Mouse (Mus musculus): ENCODE measurements around the gene Hvcn1. TPM values are rescaled to one million over a fixed set of nuclear protein-coding genes. Genes with fewer than 3 reads are reported as not detected.

Hvcn1 gene
- polyA plus RNA-seq, 1 experiment from 2014 or later: 1.8 TPM

DNA sequence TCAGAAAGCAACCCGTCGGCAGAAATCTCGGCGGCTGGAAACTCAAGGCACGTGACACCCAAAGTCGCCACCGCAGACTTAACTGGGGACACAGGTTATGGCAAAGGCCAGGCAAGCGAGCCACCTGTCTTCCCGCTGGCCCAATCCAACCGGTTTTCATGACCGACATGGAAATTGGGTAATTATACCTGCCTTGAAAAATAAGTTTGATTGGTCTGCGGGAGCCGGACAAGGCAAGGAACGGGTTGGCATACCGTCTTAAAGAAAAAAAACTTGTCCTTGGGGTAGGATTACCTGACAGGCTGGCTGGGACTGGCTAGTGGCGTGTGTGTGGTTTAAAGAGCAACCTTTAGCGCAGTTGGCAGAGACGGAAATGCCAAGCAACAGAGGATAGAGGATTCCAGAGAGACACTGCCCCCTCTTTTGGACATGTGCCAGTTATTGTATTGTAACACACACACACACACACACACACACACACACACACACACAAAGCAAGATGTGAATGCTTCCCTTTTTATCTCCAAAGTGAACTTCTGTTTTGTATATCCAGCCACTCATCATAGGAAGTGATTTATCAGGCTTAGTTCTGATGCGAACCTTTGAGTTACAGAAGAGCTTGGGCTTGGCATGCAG lies 74.3 kb downstream of the Hvcn1 start:
- no peaks in the 10 kb centered on the region for H3K36me3 ChIP-seq
- ATAC-seq (ENCODE audit: low FRiP score): no peak
- no peaks in the 10 kb centered on the region for H3K9me3 ChIP-seq
- no peaks in the 10 kb centered on the region; the same call in 1 of the 2 replicates for H3K27me3 ChIP-seq
- 46% methylated on average over 19 of the region's 19 CpGs for WGBS
- H3K27ac ChIP-seq: no peak overlapping the region
- peak overlapping the region; percentile 23; the same call in 1 of the 2 replicates for H3K4me2 ChIP-seq
- no peak overlapping the region for H3K4me3 ChIP-seq
- H3K9ac ChIP-seq: no peak overlapping the region
- H3K4me1 ChIP-seq (replicated peaks): peaks cover 15% of the 10 kb centered on the region

GRCm38 (mm10) chr5:122283828-122284182 lies 77.2 kb downstream of the Hvcn1 start:
- ATAC-seq (ENCODE audit: low FRiP score): no peak
- Histone ChIP-seq H3K9ac (no peak overlapping the region), H3K4me1 (replicated peaks) (peaks cover 27% of the 10 kb centered on the region), H3K36me3 (peaks cover 10% of the 10 kb centered on the region; the same call in 1 of the 2 replicates), H3K9me3 (no peaks in the 10 kb centered on the region), H3K27ac (no peak overlapping the region), H3K4me2 (peak overlapping the region; percentile 99; the same call in 1 of the 2 replicates), H3K4me3 (peak overlapping the region; percentile 94), H3K27me3 (no peaks in the 10 kb centered on the region; the same call in 1 of the 2 replicates)
- 35% methylated on average over 2 of the region's 2 CpGs for WGBS

DNA sequence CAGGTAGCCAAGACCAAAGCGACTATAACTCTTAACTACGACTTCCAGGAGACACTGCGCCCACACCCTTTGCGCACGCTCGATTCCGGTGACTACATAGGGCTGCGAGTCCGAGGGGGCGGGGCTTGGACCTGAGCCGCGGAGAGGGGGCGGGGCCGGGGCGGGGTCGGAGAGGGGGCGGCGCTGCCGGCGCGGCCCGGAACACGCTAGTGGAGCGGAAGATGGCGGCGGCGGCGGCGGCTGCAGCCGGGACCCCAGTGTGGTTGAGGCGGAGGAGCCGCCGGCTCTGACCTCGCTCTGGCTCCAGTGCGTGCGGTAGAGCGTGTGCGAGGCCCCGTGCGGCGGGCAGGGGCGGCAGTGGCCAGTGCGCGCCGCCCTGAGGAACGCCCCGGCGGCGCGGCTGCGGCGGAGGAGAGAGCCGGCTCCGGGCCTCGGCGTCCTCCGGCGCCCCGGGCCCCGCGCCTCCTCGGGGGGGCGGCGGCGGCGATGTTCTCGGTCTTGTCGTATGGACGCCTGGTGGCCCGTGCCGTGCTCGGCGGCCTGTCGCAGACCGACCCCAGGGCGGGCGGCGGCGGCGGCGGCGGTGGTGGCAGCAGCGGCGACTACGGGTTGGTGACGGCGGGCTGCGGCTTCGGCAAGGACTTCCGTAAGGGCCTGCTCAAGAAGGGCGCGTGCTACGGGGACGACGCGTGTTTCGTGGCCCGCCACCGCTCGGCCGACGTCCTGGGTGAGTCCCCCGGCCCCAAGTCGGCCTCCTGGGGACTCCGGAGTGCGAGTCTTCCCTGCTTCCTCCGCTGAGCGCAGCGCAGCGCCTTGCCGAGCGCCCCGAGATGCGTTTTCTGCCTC lies 77.8 kb downstream of the Hvcn1 start, which contains the start of gene Pptc7:
Pptc7 (plus strand) TSS at position 183 of the 846 bp plus-strand sequence.
- H3K4me3 ChIP-seq: peak within 1 kb of the TSS; percentile 94
- peak; percentile 94 for ATAC-seq (ENCODE audit: low FRiP score)
- peak within 1 kb of the TSS; percentile 99 for H3K4me2 ChIP-seq
- peaks cover 27% of the 10 kb centered on the region for H3K4me1 ChIP-seq (replicated peaks)
- no peaks in the 10 kb centered on the region for H3K9me3 ChIP-seq
- peaks cover 10% of the 10 kb centered on the region; the same call in 1 of the 2 replicates for H3K36me3 ChIP-seq
- peak within 1 kb of the TSS; percentile 93 for H3K9ac ChIP-seq
- no peaks in the 10 kb centered on the region; the same call in 1 of the 2 replicates for H3K27me3 ChIP-seq
- peak within 1 kb of the TSS; percentile 94 for H3K27ac ChIP-seq
- under 1% methylated on average over 98 of the region's 114 CpGs for WGBS

GRCm38 (mm10) chr5:122285029-122285766 lies 78.6 kb downstream of the Hvcn1 start:
- Histone ChIP-seq H3K27me3 (no peaks in the 10 kb centered on the region; the same call in 1 of the 2 replicates), H3K4me1 (replicated peaks) (peaks cover 27% of the 10 kb centered on the region), H3K4me3 (peak overlapping the region; percentile 94), H3K9me3 (no peaks in the 10 kb centered on the region), H3K27ac (peak overlapping the region; percentile 94), H3K36me3 (peaks cover 17% of the 10 kb centered on the region; the same call in 1 of the 2 replicates), H3K4me2 (peak overlapping the region; percentile 99), H3K9ac (peak overlapping the region; percentile 93)
- 1% methylated on average over 34 of the region's 34 CpGs for WGBS
- peak; percentile 37 for ATAC-seq (ENCODE audit: low FRiP score)

- no peak for ATAC-seq (ENCODE audit: low FRiP score)
- 51% methylated on average over 7 of the region's 7 CpGs for WGBS
- Histone ChIP-seq H3K36me3 (peaks cover 17% of the 10 kb centered on the region; the same call in 1 of the 2 replicates), H3K9ac (peak overlapping the region; percentile 93), H3K27me3 (no peaks in the 10 kb centered on the region), H3K9me3 (no peaks in the 10 kb centered on the region), H3K4me1 (replicated peaks) (peaks cover 24% of the 10 kb centered on the region), H3K4me3 (peak overlapping the region; percentile 94), H3K4me2 (peak overlapping the region; percentile 99), H3K27ac (no peak overlapping the region)
Measured at GRCm38 (mm10) chr5:122285767-122286150, 79.2 kb downstream of the Hvcn1 start.

DNA sequence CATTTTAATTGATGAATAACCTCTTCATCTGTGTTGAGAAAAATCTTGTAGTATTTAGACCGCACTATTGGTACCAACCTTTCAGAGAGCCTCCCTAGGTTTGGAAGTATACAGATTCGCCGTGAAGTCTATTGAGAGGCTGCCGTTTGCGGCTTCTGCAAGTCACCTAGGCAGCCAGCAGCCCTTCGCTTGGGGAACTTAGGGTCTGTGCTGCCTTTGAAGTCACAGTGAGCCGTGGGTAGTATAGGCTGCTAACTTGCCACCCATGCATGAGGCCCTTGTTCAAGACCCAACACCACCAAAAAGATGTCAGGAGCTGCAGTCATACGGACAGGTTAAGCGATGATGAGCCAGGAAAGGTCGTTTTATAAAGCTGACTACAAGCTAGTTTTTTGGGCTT lies 79.6 kb downstream of the Hvcn1 start:
- 0 out of 2 replicates have a peak overlapping the region, but pooled peaks have one; percentile 94 for H3K4me3 ChIP-seq

DNA sequence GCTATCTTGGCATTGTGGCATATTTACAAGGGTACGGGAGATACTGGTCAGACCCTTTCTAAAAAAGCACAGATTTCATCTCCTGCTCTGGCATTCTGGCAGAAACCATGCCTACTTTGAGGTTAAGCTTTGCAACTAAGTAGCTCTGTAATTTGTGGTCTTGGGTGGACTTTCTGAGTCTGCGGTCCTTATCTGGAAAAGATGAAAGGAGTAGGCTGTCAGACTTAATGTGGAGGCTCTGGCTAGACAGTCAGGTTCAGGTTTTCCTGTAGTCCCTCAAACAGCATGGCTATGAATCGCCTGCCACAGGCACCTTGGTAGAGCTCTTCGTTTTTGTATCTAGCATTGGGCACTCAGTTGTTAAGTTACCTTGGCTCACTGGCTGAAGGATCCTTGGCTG lies 80.4 kb downstream of the Hvcn1 start:
- H3K4me2 ChIP-seq: no peak overlapping the region

More for the DNA sequence above, 79.6 kb downstream of the Hvcn1 start:
- Histone ChIP-seq H3K9me3 (no peaks in the 10 kb centered on the region), H3K4me2 (peak overlapping the region; percentile 99), H3K36me3 (peaks cover 17% of the 10 kb centered on the region; the same call in 1 of the 2 replicates), H3K9ac (no peak overlapping the region), H3K4me1 (replicated peaks) (peaks cover 23% of the 10 kb centered on the region), H3K27me3 (no peaks in the 10 kb centered on the region), H3K27ac (no peak overlapping the region)
- no peak for ATAC-seq (ENCODE audit: low FRiP score)
- WGBS: 87% methylated on average over 10 of the region's 10 CpGs

GRCm38 (mm10) chr5:122288147-122288811 lies 81.7 kb downstream of the Hvcn1 start:
- peaks cover 43% of the 10 kb centered on the region for H3K4me1 ChIP-seq (replicated peaks)
- no peak overlapping the region for H3K4me3 ChIP-seq
- H3K36me3 ChIP-seq: peaks cover 17% of the 10 kb centered on the region; the same call in 1 of the 2 replicates
- no peaks in the 10 kb centered on the region for H3K9me3 ChIP-seq
- H3K4me2 ChIP-seq: no peak overlapping the region
- 91% methylated on average over 4 of the region's 4 CpGs for WGBS
- H3K27me3 ChIP-seq: no peaks in the 10 kb centered on the region
- H3K9ac ChIP-seq: no peak overlapping the region
- H3K27ac ChIP-seq: no peak overlapping the region
- ATAC-seq (ENCODE audit: low FRiP score): no peak

More for the DNA sequence above, 80.4 kb downstream of the Hvcn1 start:
- no peaks in the 10 kb centered on the region for H3K27me3 ChIP-seq
- no peak overlapping the region for H3K4me3 ChIP-seq
- peaks cover 17% of the 10 kb centered on the region; the same call in 1 of the 2 replicates for H3K36me3 ChIP-seq
- H3K27ac ChIP-seq: no peak overlapping the region
- ATAC-seq (ENCODE audit: low FRiP score): no peak
- no peaks in the 10 kb centered on the region for H3K9me3 ChIP-seq
- peaks cover 31% of the 10 kb centered on the region for H3K4me1 ChIP-seq (replicated peaks)
- 98% methylated on average over 4 of the region's 4 CpGs for WGBS
- no peak overlapping the region for H3K9ac ChIP-seq

DNA sequence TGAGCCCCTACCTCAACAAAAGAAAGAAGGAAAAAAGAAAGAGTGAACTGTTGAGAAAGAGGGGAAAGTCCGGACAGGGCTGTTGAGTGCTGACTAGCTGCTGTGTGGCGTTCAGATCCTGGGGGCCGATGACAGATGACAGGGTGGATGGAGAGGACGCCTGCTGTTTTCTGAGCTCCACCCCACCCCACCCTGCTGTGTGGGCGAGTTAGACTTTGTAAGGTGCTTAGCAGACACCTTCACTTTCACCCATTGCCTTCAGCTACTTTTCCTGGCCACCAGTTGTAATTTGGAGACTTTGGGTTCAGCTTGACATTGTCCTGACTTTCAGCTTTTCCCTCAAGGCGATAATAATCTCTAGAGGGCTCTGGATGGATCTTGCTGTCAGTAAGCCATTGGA lies 84.5 kb downstream of the Hvcn1 start:
- Histone ChIP-seq H3K4me1 (replicated peaks) (peaks cover 56% of the 10 kb centered on the region), H3K27ac (no peak overlapping the region), H3K4me2 (no peak overlapping the region), H3K4me3 (no peak overlapping the region), H3K36me3 (peaks cover 17% of the 10 kb centered on the region; the same call in 1 of the 2 replicates), H3K27me3 (no peaks in the 10 kb centered on the region), H3K9me3 (no peaks in the 10 kb centered on the region), H3K9ac (0 out of 2 replicates have a peak overlapping the region, but pooled peaks have one; percentile 29)
- WGBS: 48% methylated on average over 6 of the region's 6 CpGs
- no peak for ATAC-seq (ENCODE audit: low FRiP score)

All from hindbrain, embryonic 13.5 days (tissue).